Mouse (Mus musculus) cortical plate, adult 2 months (tissue): ENCODE data around the gene Aak1.
A peak's percentile ranks its signal among the peaks of the same experiment; 100 is the strongest.

ENCODE experiments used
- CTCF ChIP-seq: fragments of 200-500 bp; IDR thresholded peaks from 2 replicates; pipeline ENCODE4 v1.5.1; 2011; ENCODE audit warnings: mild to moderate bottlenecking, control low read depth, low read length; ENCODE audit not compliant: insufficient read depth; ENCODE audit errors: extremely low read depth
- POLR2A ChIP-seq: fragments of 200-500 bp; IDR thresholded peaks from 2 replicates; pipeline ENCODE4 v1.6.1; 2011; ENCODE audit warnings: mild to moderate bottlenecking, low read length, control low read depth; ENCODE audit not compliant: insufficient read depth; ENCODE audit errors: extremely low read depth

DNA sequence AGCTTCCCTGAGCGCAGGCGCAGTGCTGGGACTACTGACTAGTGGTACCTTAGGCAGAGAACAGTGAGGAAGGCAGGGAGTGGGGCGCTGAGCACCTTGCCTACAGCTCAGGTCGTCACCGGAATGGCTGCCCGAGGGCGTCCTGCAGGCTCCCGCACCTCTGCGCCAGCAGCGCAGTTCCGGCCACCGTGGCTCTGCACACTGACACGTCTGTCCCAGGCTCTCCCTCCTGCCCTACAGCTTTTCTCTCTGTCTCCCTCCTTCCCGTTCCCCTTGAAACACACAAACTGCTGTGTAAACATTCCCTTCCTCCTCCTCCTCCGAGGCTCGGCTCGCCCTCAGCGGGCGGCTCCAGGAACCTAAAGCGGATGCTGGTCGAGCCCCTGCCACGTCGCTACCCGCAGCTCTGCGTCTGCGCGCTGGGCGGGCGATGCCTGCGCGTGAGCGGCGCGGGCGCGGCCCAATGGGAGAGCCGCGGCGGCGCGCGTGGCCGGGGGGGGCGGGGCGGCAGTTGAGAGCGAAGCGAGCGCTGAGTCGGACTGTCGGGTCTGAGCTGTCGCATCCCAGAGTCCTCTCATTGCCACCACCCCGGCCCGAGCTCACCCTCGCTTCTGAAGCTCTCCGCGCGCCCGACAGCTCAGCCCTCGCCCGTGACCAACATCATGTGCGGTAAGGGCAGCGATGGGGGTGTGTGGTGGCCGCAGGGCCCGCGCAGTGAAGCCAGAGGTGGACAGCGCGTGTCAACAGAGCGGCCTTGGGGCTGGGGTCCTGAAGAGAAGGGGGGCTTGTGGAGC is 193.2 kb downstream of the Aak1 start, which contains the start of gene Gfpt1:
- no peak for TF ChIP-seq CTCF
- TF ChIP-seq POLR2A = peak; percentile 85; the same call in 1 of the 2 replicates
